Mouse (Mus musculus): Measurements from ENCODE around the gene Hnrnpu.

- TF ChIP-seq CTCF (IDR thresholded peaks at IDR 0.05; ENCODE audit: control insufficient read depth, insufficient read depth, insufficient replicate concordance, low read depth, low read length): no peak
- no peak for TF ChIP-seq POLR2A (IDR thresholded peaks at IDR 0.05; ENCODE audit: control insufficient read depth, low read depth, low read length)
Measured at GRCm38 (mm10) chr1:178342063-178342462, 4.5 kb upstream of the Hnrnpu start.

Data from testis, adult 2 months (tissue).